Mouse (Mus musculus) lung, embryonic 14.5 days (tissue): ENCODE measurements at regions not wholly inside any gene's neighbourhood (a gene's known extent, or its start where the extent isn't known, plus 50 kb on each side); places are given as distances from the start of the nearest gene placed in this dataset.

ENCODE experiments used
- ATAC-seq: fragments of 200-750 bp; cut with Nextera tagmentation; 2 replicates; pipeline ENCODE4 v1.8.0; 2017; ENCODE audit warnings: mild to moderate bottlenecking, moderate TSS enrichment, moderate library complexity; ENCODE audit not compliant: insufficient read depth
- DNase-seq: peaks from one replicate; pipeline ENCODE4 v3.0.0-alpha.2; 2015
- H3K27ac ChIP-seq: fragments of 300-500 bp; sonication (generic); 2 replicates; pipeline ENCODE4 v1.5.1; 2014; ENCODE audit warnings: low read depth, mild to moderate bottlenecking, moderate library complexity
- H3K27me3 ChIP-seq: fragments of 300-500 bp; sonication (generic); 2 replicates; pipeline ENCODE4 v1.6.1; 2014; ENCODE audit warnings: low read length, control low read depth; ENCODE audit not compliant: insufficient read depth
- H3K36me3 ChIP-seq: fragments of 300-500 bp; sonication (generic); 2 replicates; pipeline ENCODE4 v1.6.1; 2014; ENCODE audit warnings: control low read depth; ENCODE audit not compliant: insufficient read depth
- H3K4me1 ChIP-seq: fragments of 300-500 bp; sonication (generic); 2 replicates; pipeline ENCODE4 v1.6.1; 2014; ENCODE audit warnings: antibody characterized with exemption, control low read depth; ENCODE audit not compliant: insufficient read depth
- H3K4me2 ChIP-seq: fragments of 300-500 bp; sonication (generic); 2 replicates; pipeline ENCODE4 v1.6.1; 2014; ENCODE audit warnings: mild to moderate bottlenecking
- H3K4me3 ChIP-seq: fragments of 300-500 bp; sonication (generic); 2 replicates; pipeline ENCODE4 v1.5.1; 2014; ENCODE audit warnings: low read depth, low read length
- H3K9ac ChIP-seq: fragments of 300-500 bp; sonication (generic); 2 replicates; pipeline ENCODE4 v1.6.1; 2014
- H3K9me3 ChIP-seq: fragments of 300-500 bp; sonication (generic); 2 replicates; pipeline ENCODE4 v1.6.1; 2016; ENCODE audit warnings: low read depth, low read length, control low read depth
- CTCF ChIP-seq: IDR thresholded peaks from 2 replicates; pipeline ENCODE4 v1.5.1; 2016; ENCODE audit warnings: antibody characterized with exemption, low read depth
- WGBS: fragments of 180-500 bp; shearing (Covaris S2); extraction: QIAGEN DNeasy Blood & Tissue Kit; methylation state at CpG from one replicate; pipeline ENCODE4 v1.1.7; 2014; 5-methylcytosine and 5-hydroxymethylcytosine counted together

- H3K4me3 ChIP-seq = no peak overlapping the region
- 91% methylated on average over 3 of the region's 3 CpGs for WGBS
- peaks cover 11% of the 10 kb centered on the region; the same call in 1 of the 2 replicates for H3K4me1 ChIP-seq
- no peak overlapping the region for H3K4me2 ChIP-seq
- H3K27me3 ChIP-seq = no peaks in the 10 kb centered on the region
- no peaks in the 10 kb centered on the region for H3K9me3 ChIP-seq
- H3K36me3 ChIP-seq = no peaks in the 10 kb centered on the region
- no peak overlapping the region for H3K27ac ChIP-seq
- ATAC-seq = no peak
- H3K9ac ChIP-seq = no peak overlapping the region
- no peak for TF ChIP-seq CTCF
- DNase-seq = no peak
Observed at GRCm38 (mm10) chr3:148731436-148731835, 258.9 kb downstream of the Adgrl2 start.

DNA sequence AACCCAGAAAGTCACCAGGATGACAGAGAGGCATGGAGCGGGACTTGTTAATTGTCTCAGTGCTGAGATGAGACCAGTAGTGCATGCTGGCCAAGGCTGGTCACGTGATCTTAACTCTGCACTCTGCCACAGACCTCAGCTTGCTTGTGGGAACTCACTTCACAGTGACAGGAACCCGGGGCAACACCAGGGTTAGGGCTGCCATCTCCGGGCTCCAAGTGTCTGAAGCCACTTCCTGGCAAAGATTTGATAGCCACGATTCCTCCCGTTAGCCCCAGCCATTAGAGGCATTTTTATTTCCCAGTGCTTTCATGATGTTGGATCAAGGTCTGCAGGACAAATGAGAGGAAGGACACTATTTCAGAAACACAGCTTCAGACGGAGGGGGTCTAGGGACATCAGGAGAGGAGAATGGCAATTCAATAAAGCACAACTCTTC lies 261.1 kb downstream of the Adgrl2 start:
- Histone ChIP-seq H3K36me3 (no peaks in the 10 kb centered on the region), H3K9me3 (no peaks in the 10 kb centered on the region; the same call in 1 of the 2 replicates), H3K4me3 (no peak overlapping the region), H3K4me2 (no peak overlapping the region), H3K9ac (no peak overlapping the region), H3K4me1 (peaks cover 8% of the 10 kb centered on the region; the same call in 1 of the 2 replicates), H3K27me3 (no peaks in the 10 kb centered on the region), H3K27ac (no peak overlapping the region)
- no peak for TF ChIP-seq CTCF
- ATAC-seq (no peak), DNase-seq (peak; percentile 43)
- WGBS = 40% methylated on average over 7 of the region's 7 CpGs

DNA sequence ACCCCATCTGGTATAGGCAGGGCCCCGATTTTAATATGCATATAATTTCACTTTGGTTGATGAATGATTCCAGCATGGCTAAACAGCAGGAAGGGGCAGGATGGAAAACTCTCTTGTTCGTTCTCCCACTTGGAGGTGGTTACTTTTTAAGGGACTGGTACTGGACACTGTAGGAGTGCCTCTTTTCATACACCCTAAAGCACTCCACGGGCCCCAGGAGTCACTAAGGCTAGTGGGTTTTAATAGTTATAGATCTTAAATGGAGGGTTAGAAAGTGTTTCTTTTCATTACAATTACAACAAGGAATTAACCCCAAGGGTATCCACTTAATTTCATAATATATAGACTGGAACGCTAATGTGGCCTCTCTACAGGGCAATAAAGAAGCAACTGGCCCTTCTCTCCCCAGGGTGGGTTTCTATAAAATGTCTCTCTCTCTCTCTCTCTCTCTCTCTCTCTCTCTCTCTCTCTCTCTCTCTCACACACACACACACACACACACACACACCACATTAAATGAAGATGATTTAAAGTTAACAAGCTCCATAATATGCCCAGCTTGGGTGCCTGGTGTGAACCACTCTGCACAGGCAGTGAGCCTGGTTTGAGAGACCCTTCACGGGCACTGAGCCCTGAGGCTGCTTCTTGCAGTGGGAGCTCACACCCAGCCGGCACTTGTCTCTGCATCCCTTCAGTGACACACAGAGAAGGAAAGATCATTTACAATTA lies 261.7 kb downstream of the Adgrl2 start:
- H3K9ac ChIP-seq = no peak overlapping the region
- no peak for TF ChIP-seq CTCF
- H3K4me2 ChIP-seq = no peak overlapping the region
- H3K27me3 ChIP-seq = no peaks in the 10 kb centered on the region
- ATAC-seq (no peak), DNase-seq (no peak)
- H3K4me1 ChIP-seq = 0 out of 2 replicates have a peak, but pooled peaks cover 2% of the 10 kb centered on the region
- H3K9me3 ChIP-seq = no peaks in the 10 kb centered on the region; the same call in 1 of the 2 replicates
- no peak overlapping the region for H3K4me3 ChIP-seq
- 73% methylated on average over 6 of the region's 6 CpGs for WGBS
- H3K36me3 ChIP-seq = no peaks in the 10 kb centered on the region
- H3K27ac ChIP-seq = no peak overlapping the region

- H3K4me3 ChIP-seq = no peak overlapping the region
- H3K36me3 ChIP-seq = no peaks in the 10 kb centered on the region
- ATAC-seq (no peak; the same call in 1 of the 2 replicates), DNase-seq (peak; percentile 45)
- peak; percentile 24; the same call in 1 of the 2 replicates for TF ChIP-seq CTCF
- WGBS = 43% methylated on average over 10 of the region's 10 CpGs
- no peaks in the 10 kb centered on the region for H3K4me1 ChIP-seq
- H3K4me2 ChIP-seq = no peak overlapping the region
- no peaks in the 10 kb centered on the region for H3K27me3 ChIP-seq
- H3K27ac ChIP-seq = no peak overlapping the region
- no peaks in the 10 kb centered on the region; the same call in 1 of the 2 replicates for H3K9me3 ChIP-seq
- no peak overlapping the region for H3K9ac ChIP-seq
Observed at GRCm38 (mm10) chr3:148726596-148727331, 263.6 kb downstream of the Adgrl2 start.

DNA sequence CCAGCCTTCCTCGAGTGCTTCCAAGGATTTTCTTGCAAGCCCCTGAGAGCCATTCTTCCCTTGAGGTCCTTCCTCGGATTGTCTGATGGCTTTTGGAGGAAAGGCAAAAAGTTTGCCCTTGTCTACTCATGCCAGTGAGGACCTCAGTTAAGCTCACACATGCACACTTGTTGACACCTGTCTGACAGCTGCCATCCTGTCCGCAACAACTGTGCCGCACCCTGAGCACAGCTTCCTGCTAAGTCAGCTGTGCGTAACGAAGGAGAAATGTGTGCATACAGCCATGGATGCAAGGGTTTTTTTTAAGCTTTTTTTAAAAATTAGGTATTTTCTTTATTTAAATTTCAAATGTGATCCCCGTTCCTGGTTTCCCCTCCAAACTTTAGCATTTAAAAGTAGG lies 293.8 kb downstream of the Adgrl2 start:
- ATAC-seq = no peak
- Histone ChIP-seq H3K4me3 (no peak overlapping the region), H3K4me1 (no peaks in the 10 kb centered on the region), H3K9ac (no peak overlapping the region), H3K36me3 (no peaks in the 10 kb centered on the region), H3K9me3 (no peaks in the 10 kb centered on the region), H3K4me2 (no peak overlapping the region), H3K27me3 (no peaks in the 10 kb centered on the region), H3K27ac (no peak overlapping the region)
- no peak for DNase-seq
- WGBS = 71% methylated on average over 7 of the region's 7 CpGs
- no peak for TF ChIP-seq CTCF

- Histone ChIP-seq H3K4me2 (no peak overlapping the region), H3K4me1 (no peaks in the 10 kb centered on the region), H3K9me3 (no peaks in the 10 kb centered on the region), H3K27ac (no peak overlapping the region), H3K4me3 (no peak overlapping the region), H3K27me3 (no peaks in the 10 kb centered on the region), H3K36me3 (no peaks in the 10 kb centered on the region), H3K9ac (no peak overlapping the region)
- ATAC-seq (no peak), DNase-seq (no peak)
- TF ChIP-seq CTCF = no peak
- WGBS = 85% methylated on average over 6 of the region's 6 CpGs
Observed at GRCm38 (mm10) chr3:148695453-148695852, 294.9 kb downstream of the Adgrl2 start.

GRCm38 (mm10) chr3:148683181-148683580 lies 307.2 kb downstream of the Adgrl2 start:
- no peak overlapping the region for H3K9ac ChIP-seq
- H3K27ac ChIP-seq = no peak overlapping the region
- no peak overlapping the region for H3K4me2 ChIP-seq
- H3K4me3 ChIP-seq = no peak overlapping the region
- DNase-seq (peak; percentile 95), ATAC-seq (peak; percentile 71; the same call in 1 of the 2 replicates)
- H3K4me1 ChIP-seq = peaks cover 16% of the 10 kb centered on the region
- no peak for TF ChIP-seq CTCF
- no peaks in the 10 kb centered on the region for H3K36me3 ChIP-seq
- no peaks in the 10 kb centered on the region for H3K27me3 ChIP-seq
- H3K9me3 ChIP-seq = no peaks in the 10 kb centered on the region
